Mouse (Mus musculus): ENCODE data around the gene Gpr88. TPM values are rescaled to one million over a fixed set of nuclear protein-coding genes. Genes with fewer than 3 reads are reported as not detected.

Gpr88 gene
- total RNA-seq (2021): 10 to 100 TPM; 27.9 to 31.8 TPM

GRCm38 (mm10) chr3:116253077-116253531, at the start of gene Gpr88:
Gene Gpr88 (minus strand): TSS chr3:116253503.
- intact Hi-C loops (cut with DNase I): loop anchor here (5.0 kb wide), 1 partner anchor 211 kb away; no protein-coding TSS in a partner anchor
- DNase-seq: peak; percentile 96

GRCm38 (mm10) chr3:116302581-116302980, 49.3 kb upstream of the Gpr88 start:
- DNase-seq: no peak
- intact Hi-C loops (cut with DNase I): no loop called here

DNA sequence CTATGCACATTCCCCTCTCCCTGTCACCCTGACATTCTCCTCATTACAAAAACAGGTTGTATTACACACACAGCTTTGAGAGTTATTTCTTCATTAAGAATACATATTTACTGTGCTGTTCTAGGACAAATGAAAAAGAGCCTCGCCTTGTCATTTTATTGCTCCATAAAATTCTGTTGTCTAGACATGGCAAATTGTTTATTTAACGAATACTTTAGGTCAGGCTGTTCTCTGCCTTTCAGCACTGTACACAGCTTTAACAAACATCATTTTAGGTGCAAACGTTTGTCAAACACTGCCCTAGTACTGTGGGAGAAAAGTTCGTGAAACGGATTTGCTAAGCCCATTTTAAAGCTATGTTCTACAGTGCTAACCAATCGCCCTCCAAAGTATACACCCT, 48.5 kb upstream of the Gpr88 start:
- DNase-seq: no peak
- intact Hi-C loops (cut with DNase I): no loop called here

- intact Hi-C loops (cut with DNase I): no loop called here
- DNase-seq: no peak
Measured at GRCm38 (mm10) chr3:116298727-116299126, 45.4 kb upstream of the Gpr88 start.

GRCm38 (mm10) chr3:116298003-116298402, 44.7 kb upstream of the Gpr88 start:
- intact Hi-C loops (cut with DNase I): no loop called here
- DNase-seq: no peak

GRCm38 (mm10) chr3:116297170-116297569, 43.9 kb upstream of the Gpr88 start:
- DNase-seq: no peak
- intact Hi-C loops (cut with DNase I): no loop called here

DNA sequence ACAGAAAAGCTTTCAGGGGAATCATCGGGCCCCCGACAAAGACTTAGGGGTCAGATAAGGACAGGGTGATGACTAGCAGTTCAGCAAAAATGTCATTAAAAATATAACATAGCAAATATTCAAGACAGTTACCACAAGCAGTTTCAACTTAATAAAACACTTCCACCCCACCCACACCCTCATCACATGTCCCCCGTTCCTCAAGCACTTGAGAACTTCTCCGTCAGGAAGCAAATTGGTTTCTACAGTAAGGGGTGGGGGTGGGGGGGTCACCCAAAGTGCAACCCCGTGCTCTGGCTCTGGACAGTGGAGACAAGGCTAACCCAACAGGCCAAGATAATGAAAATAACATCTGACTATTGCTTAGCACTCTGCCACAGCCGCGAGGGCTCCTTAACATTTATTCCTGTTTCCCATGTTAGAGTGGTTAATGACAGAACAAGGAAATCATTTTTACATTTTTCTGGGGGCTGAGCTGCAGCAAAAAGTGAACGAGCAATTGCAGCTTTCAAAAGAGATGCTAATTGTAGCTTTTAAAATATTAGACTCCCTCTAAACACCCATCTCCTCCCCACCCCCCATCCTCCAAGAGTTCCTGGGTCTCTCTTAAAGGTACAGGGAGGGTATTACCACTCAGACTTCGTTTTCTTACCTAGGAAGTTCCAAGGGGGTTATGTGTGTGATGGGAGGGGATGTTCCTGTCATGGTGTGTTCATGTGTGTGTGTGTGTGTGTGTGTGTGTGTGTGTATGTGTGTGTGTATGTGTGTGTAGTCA, 36.9 kb upstream of the Gpr88 start:
- intact Hi-C loops (cut with DNase I): no loop called here
- no peak for DNase-seq

DNA sequence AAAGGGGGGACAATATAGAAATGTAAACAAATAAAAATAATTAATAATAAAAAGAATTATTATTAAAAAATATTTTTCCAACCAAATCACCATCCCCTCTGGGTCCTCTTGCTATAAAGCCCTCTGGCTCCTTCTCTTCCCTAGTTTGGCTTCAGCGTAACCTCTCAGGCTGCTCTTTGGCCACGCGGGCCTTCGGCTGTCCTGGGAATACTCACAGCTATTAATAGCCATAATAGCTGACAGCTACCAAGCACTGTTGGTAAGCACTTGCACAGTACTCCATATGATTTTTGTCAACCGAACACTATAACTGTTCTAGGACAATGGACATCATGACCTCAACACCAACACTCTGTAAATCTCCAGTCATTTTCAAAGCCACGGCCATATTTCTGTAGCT, 35.5 kb upstream of the Gpr88 start:
- DNase-seq: no peak
- intact Hi-C loops (cut with DNase I): no loop called here

- DNase-seq: no peak
- intact Hi-C loops (cut with DNase I): no loop called here
Measured at GRCm38 (mm10) chr3:116284735-116285134, 31.4 kb upstream of the Gpr88 start.

DNA sequence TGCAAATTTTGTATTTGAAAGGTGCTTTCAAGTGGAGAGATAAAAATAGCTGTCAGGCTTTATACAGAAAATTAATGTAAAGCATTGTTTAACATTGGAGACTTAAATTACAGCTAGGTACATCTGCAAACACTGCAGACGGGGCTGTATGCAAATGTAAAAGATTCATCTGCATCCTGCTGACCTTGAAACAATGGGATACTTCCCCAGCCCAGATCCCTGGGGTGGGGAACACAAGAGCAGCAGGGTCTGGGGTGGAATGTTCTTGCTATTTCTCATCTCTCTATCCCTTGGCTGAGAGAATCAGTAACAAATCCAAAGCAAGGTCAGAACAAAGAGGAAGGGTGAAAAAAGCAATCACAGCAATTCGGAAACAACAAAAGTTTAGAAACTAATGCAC, 30.7 kb upstream of the Gpr88 start:
- no peak for DNase-seq
- intact Hi-C loops (cut with DNase I): no loop called here

GRCm38 (mm10) chr3:116281663-116282062, 28.4 kb upstream of the Gpr88 start:
- intact Hi-C loops (cut with DNase I): no loop called here
- DNase-seq: peak; percentile 27

DNA sequence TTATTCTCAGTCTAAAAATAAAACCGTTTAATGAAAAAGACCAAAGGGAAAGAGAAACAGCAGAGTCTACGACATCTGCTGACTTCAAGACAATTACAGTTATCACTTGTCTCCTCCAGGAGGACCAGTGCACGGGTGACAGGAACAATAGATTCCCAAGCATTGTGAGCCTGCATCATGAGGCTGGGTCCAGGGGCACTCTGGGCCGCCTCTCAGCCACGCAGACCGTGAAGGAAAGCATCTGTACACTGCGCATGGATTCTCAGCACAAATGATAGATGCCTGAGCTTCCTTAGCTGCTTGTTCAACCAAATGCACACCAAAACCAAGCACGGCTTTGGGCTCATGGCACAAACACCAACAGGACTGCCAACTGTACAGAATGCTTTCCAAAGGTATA, 23.8 kb upstream of the Gpr88 start:
- intact Hi-C loops (cut with DNase I): no loop called here
- no peak for DNase-seq

DNA sequence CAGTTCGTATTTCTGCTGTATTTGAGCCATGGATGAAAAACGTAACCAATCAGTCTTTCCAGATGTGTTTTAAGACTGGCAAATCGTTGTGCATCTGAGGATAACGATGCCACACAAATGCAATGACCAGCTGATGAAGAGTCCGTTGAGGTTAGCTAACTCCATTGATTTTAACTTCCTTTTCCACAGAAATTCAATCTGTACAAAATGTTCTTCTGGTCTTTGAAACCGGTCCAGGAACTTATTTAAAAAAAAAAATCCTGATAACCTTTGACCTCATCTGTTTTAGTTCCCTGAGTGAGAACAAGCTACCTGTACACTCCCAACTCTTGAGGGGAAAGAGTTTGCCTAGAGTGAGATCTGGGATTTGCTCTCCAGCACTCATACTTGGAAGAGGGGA, 18.4 kb upstream of the Gpr88 start:
- intact Hi-C loops (cut with DNase I): no loop called here
- no peak for DNase-seq

GRCm38 (mm10) chr3:116267036-116267654, 13.8 kb upstream of the Gpr88 start:
- no peak for DNase-seq
- intact Hi-C loops (cut with DNase I): no loop called here

DNA sequence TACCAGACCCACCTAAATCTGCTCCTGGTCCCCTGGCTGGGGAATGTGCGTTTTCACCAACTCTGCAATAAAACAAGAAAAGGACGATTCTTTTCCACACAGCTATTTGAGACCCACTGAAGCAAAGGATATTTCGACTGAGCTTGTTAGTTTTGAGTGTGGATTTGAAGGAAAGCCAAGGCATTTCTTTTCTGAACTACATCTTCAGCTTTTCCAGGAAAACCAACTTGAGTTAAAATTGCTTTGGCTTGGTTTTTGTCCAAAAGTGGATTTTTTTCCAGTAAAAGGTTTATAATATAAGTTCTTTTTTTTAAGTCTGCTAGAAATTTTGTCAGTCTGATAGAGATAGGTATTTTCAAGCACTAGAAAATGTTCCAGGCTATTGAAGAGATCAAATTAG, 13.1 kb upstream of the Gpr88 start:
- DNase-seq: no peak
- intact Hi-C loops (cut with DNase I): no loop called here

DNA sequence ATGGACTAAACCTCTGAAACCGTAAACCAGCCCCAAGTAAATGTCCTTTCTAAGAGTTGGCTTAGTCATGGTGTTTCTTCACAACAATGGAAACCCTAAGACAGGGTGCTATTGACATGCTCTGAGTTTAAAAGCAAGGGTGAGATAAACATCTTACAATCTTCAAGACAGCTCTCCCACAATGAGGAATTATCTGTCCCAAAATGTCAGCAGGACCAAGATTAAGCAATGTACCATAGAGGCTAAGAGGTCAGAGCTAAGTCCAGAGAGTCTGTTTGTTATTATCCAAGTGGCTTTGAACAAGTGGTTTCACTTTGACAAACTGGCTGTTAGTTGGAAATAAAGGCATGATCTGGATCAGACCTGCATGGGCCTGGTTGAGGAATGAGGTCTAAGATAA, 10.7 kb upstream of the Gpr88 start:
- intact Hi-C loops (cut with DNase I): loop anchor here (5.0 kb wide), 1 partner anchor 58 kb away; no protein-coding TSS in a partner anchor
- no peak for DNase-seq

DNA sequence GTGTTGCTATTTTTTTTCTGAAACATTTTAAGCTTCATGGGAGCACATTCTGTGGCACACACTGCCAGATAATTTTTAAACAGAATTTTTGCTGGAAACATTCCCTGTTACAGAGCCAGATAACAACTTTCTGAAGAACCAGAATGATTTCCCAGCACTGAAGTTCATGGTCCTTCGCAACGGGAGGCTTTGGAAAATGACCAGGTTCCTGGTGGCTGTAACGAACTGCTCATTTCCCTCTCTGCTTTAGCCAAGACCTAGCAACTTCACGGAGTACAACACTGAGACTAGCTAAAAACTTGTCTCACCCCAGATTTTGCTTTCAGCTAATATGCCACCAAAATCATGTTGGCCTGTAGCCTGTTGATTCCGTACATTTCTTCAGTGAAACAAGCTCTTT, 9.8 kb upstream of the Gpr88 start:
- intact Hi-C loops (cut with DNase I): loop anchor here (5.0 kb wide), 1 partner anchor 59 kb away; no protein-coding TSS in a partner anchor
- DNase-seq: peak; percentile 19

DNA sequence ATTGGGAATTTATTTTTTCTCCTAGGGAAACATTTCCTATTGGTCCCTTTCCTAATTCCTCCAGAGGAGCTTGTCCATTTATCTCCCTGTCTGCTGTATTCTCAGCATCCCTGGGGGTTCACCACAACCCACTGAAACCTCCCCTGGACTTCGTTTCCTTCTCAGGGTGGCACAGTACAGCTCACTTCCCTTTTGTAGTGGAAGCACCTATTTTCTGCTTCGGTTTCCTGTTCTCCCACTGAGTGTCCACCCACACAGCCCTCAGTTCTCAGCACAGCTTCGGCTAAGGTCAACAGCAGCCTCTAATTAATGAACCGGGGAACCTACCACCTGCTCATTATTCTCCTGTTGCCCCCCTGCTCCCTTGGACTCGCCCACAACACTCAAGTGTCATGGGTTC, 2.8 kb upstream of the Gpr88 start:
- intact Hi-C loops (cut with DNase I): no loop called here
- DNase-seq: no peak

- peak; percentile 43 for DNase-seq
- intact Hi-C loops (cut with DNase I): loop anchor here (5.0 kb wide), 1 partner anchor 210 kb away; no protein-coding TSS in a partner anchor
Measured at GRCm38 (mm10) chr3:116252255-116253040, 855 bp downstream of the Gpr88 start.

- intact Hi-C loops (cut with DNase I): loop anchor here (5.0 kb wide), 1 partner anchor 209 kb away; no protein-coding TSS in a partner anchor
- peak; percentile 35 for DNase-seq
Measured at GRCm38 (mm10) chr3:116251481-116252254, 1.6 kb downstream of the Gpr88 start.
